Mouse (Mus musculus) adrenal gland, adult (tissue): ENCODE measurements at regions not wholly inside any gene's neighbourhood (a gene's known extent, or its start where the extent isn't known, plus 50 kb on each side); places are given as distances from the start of the nearest gene placed in this dataset.
A peak's percentile ranks its signal among the peaks of the same experiment; 100 is the strongest.
"Not testable (repeated sequence)": the region's sequence is repeated elsewhere in the genome, so short reads cannot be mapped to it uniquely, and the experiment has no call there.

Experiments
- DNase-seq, 2 experiments: peaks; one replicate each; pipeline ENCODE4 v3.0.0; 2022 to 2023; ENCODE audit warnings: low spot score in 1 of 2; ENCODE audit not compliant: inconsistent age in 2 of 2

GRCm38 (mm10) chr12:77059679-77060059 lies 97.7 kb upstream of the Max start:
- DNase-seq, result no peak

DNA sequence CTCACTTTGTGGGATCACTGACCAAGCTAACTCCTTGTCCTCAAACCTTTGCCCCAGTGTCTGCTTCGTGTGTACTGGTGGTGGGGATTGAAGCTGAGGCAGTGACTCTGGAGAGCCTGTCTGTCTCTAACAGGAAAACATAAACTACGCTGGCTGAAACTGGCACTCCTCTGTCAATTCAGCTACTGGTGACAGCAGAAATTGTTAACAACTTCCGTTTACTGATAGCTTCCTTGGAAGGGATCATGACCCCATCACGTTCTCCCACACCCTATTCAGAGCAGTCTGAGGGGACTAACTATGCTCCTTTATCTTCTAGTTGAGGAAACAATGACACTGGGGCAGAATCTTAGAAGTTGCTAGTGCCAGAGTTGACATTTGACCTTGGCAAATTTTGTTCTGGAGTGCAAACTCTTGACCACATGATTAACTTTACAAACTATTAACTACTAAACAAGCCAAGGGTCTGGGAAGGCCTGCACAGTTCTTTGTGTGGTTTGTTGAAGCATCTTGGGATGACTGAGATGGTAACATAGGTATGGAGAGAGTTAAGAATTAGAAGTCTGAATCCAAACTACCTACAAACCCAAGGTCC lies 96.7 kb upstream of the Max start:
- DNase-seq, result no peak

- peak; percentile 33 to 66 for DNase-seq
These were observed 94.9 kb upstream of the Max start for GRCm38 (mm10) chr12:77056748-77057370.

DNA sequence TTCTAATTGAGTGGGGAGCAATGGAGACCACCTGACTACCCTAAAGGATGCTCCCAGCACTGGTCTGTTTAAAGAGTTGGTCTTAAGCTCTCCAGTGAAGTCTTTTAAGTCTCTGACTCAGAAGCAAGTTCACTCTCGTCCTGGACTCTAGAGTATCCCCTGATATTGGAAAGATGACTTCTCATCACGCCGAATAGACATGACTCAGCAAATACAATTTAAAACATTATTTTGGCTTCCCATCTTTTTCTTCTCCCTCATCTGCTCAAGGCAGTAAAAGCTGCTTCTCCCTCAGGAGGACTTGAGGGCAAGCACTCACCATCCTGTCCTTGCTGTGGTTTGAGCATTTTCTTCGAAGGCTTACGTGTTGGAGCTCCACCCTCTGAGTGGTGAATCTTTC lies 92.7 kb upstream of the Max start:
- no peak for DNase-seq

GRCm38 (mm10) chr12:77054211-77054610 lies 92.2 kb upstream of the Max start:
- no peak for DNase-seq

DNA sequence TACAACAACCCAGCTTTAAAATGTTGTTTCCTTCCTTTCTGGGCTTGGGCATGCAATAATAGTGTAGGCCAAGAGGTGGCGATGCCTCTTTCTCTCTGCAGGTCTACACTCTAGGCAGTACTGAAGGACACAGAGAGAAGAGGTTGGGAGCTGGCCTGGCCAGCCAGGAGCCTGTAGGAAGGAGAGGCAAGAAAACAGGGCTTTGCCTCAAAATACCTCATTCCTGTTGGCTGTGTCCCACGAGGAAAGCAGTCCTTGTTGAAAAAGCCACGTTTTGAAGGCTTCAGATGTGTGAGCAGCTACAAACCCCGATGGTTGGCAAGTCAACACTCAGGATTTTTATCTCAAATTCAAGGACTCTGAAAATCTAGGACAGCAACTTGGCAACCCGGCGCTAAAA lies 90.9 kb upstream of the Max start:
- peak; percentile 82 to 94 for DNase-seq

DNA sequence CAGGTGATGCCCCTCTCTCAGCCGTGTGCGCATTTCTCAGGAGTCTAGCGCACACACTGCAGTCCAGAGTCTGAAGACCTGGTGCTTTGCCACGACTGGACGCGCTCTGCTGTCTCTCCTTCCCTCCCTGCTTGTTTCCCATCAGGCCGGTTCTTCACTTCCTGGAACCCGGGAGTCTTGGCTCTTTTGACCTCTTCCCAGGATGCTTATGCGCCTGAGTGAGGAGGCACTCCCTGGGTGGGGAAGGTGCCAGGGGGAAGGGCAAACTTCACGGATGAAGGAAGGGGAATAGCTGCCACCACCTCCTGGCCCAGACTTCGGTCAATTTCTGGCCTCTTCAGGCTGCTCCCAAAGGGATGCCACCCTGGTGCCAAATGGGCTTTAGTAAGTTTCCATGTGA lies 86.4 kb upstream of the Max start:
- peak in 1 of 2 experiments; percentile 37 for DNase-seq

GRCm38 (mm10) chr12:77047273-77047672 lies 85.3 kb upstream of the Max start:
- no peak for DNase-seq

DNA sequence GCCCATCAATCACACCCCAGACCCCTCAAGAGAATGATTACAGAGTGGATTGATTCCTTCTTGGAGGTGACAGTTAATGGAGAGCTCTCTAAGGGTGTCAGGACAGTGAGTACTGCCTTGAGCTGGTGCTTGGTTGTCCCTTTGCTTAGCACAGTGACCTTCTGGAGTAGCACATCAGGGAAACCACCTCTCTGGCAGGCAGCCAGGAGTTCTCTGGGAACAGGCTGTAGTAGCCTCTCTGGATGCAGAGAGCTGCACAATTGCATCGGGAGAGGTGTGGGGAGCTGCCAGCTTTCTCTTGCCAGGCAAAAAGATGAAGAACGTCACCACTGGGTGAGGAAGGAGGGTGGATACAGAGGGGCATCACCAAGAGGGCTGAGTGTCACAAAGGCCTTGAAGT lies 84.0 kb upstream of the Max start:
- DNase-seq, result peak; percentile 90 to 91

- peak; percentile 50 to 88 for DNase-seq
These were observed 83.4 kb upstream of the Max start for GRCm38 (mm10) chr12:77045356-77045755.

DNA sequence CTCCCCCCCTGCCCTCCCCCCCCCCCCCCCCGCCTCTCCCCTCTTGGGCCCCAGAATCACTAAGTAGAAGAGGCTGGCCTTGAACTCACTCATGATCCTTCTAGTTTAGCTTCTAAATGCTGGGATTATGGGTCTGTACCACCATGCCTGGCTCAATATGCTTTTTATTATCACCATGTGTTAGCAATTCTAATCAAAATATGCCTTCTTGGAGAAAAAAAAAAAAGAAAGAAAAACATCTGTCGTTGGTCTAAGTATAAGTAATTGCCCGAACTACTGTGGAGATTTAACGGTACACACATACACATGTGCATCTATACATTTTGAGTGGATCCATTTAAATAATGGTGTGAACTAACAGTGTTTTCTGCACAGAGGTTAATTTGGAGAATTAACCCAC lies 80.4 kb upstream of the Max start:
- DNase-seq, result no peak

- DNase-seq, result no peak
These were observed 79.1 kb upstream of the Max start for GRCm38 (mm10) chr12:77041141-77041540.

GRCm38 (mm10) chr12:77039953-77040305 lies 77.9 kb upstream of the Max start:
- no peak for DNase-seq

GRCm38 (mm10) chr12:77039295-77039952 lies 77.4 kb upstream of the Max start:
- peak in 1 of 2 experiments; percentile 71 for DNase-seq

GRCm38 (mm10) chr12:77035676-77036075 lies 73.7 kb upstream of the Max start:
- DNase-seq, result no peak

DNA sequence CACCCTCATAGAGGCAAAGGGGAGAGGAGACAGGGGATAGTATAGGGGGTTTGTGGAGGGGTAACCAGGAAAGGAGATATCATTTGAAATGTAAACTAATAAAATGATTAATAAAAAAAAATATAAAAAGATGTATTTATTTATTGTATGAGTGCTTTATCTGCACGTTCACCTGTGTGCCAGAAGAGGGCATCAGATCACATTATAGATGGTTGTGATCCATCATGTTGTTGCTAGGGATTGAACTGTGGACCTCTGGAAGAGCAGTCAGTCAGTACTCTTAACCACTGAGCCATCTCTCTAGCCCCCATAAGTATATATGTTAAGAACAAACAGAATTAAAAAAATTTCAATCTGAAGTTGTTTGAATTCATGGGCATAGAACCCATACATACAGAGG lies 69.4 kb upstream of the Max start:
- no peak for DNase-seq

- DNase-seq, result peak in 1 of 2 experiments; percentile 27
These were observed 63.5 kb upstream of the Max start for GRCm38 (mm10) chr12:77025431-77025879.

- DNase-seq, result no peak
These were observed 60.5 kb upstream of the Max start for GRCm38 (mm10) chr12:77022538-77022937.

DNA sequence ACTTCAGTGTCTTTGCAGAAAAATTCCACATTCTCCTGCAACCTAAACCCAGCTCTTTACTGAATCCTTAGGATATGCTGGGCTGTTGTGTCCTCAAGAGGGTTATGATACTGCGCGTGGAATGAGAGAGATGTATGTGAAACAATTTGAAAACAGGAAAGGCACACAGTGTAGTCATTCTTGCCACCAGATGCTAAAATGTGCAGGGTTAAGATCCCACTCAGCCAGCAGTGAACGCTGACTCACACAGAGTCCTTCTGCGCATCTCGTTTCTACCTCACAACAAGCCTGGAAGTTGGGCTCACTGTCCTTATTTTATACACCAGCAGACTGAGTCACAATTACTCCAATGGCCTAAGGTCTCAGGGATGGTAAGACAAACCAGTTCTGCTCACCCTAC lies 59.9 kb upstream of the Max start:
- no peak for DNase-seq

DNA sequence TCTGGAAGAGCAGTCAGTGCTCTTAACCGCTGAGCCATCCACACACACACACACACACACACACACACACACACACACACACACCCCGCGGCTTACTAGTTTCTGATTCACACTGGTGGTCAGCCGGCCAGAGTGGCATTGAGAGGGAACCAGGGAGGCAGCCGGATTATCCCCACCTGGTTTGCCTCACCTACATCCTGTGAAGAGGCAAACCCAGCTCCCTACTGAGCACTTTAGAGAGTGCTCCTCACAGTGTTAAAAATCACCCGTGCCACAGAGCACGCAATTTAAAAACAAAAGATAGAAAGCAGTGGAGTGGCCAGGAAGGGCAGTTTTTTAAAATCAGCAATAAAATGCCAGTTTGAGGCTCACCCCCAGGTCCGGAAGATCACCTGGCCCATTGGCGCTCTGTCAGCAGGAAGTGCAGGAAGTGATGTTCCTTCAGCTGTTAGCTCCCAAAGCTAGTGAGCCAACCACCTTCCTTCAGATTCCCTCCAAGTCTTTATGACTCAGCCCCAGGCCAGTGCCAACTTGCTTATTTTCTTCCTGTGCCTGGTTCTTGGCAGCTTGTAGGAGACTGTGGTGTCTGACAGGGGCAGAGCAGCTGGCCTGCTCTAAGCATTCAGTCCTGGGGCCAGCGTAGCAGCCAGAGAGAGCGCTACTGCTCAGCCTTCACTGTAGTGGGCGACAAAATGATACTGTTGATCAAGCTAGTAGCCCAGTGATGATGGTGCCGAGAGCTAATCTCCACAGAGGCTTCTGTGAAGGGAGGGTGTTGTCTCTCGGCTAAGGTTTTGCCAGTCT lies 57.9 kb upstream of the Max start:
- DNase-seq, result peak in 1 of 2 experiments; percentile 45

DNA sequence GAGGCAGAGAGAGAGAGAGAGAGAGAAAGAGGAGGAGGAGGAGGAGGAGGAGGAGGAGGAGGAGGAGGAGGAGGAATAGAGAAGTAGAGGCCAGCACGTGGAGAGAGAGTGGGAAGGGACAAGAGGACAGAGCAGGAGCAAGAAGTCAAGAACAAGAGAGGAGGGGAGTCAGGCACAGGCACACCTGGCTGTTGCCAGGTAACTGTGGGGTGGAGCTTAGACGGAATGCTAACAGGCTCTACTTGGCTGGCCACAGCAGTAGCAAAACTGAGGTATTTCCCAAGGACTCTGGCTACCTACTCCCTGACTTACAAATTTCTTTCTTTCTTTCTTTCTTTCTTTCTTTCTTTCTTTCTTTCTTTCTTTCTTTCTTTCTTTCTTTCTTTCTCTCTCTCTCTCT lies 57.1 kb upstream of the Max start:
- not testable (repeated sequence) for DNase-seq

DNA sequence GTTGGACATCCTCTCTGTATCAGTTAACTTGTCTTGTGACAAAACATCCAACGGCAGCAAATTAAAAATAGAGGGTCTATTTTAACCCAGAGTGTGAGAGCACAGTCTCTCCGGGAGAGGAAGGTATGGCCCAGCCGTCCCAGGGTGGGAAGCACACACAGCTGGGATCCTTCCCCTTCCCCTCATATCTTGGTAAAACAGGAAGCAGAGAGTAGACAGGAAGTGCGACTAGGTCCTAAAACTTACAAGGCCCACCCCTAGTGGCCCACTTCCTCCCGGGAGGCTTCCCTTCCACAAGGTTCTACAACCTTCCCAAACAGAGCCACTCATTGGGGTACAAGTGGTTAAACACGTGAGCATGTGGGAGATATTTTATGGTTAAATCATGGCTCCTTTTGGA lies 56.4 kb upstream of the Max start:
- no peak for DNase-seq
